Mouse (Mus musculus) neural tube, embryonic 12.5 days (tissue): ENCODE measurements around the gene Zdhhc5. TPM values are rescaled to one million over a fixed set of nuclear protein-coding genes. Genes with fewer than 3 reads are reported as not detected.

Experiments
- ATAC-seq: fragments of 200-750 bp; cut with Nextera tagmentation; 2 replicates; pipeline ENCODE4 v1.8.0; 2017; ENCODE audit warnings: low read depth, mild to moderate bottlenecking, moderate TSS enrichment, moderate library complexity; ENCODE audit not compliant: low FRiP score
- H3K27ac ChIP-seq: fragments of 300-500 bp; sonication (generic); 2 replicates; pipeline ENCODE4 v1.5.1; 2016
- H3K27me3 ChIP-seq: fragments of 300-500 bp; sonication (generic); replicated peaks from 2 replicates; pipeline ENCODE4 v1.6.1; 2016; ENCODE audit warnings: mild to moderate bottlenecking
- H3K36me3 ChIP-seq: fragments of 300-500 bp; sonication (generic); 2 replicates; pipeline ENCODE4 v1.6.1; 2016; ENCODE audit warnings: mild to moderate bottlenecking
- H3K4me1 ChIP-seq: fragments of 300-500 bp; sonication (generic); 2 replicates; pipeline ENCODE4 v1.6.1; 2016
- H3K4me2 ChIP-seq: fragments of 300-500 bp; sonication (generic); replicated peaks from 2 replicates; pipeline ENCODE4 v1.6.1; 2016; ENCODE audit warnings: mild to moderate bottlenecking
- H3K4me3 ChIP-seq: fragments of 300-500 bp; sonication (generic); 2 replicates; pipeline ENCODE4 v1.5.1; 2016
- H3K9ac ChIP-seq: fragments of 300-500 bp; sonication (generic); 2 replicates; pipeline ENCODE4 v1.6.1; 2016; ENCODE audit warnings: mild to moderate bottlenecking
- H3K9me3 ChIP-seq: fragments of 300-500 bp; sonication (generic); 2 replicates; pipeline ENCODE4 v1.6.1; 2016; ENCODE audit warnings: mild to moderate bottlenecking
- WGBS: fragments of 180-500 bp; shearing (Covaris S2); methylation state at CpG from one replicate; pipeline ENCODE4 v1.1.7; 2016; 5-methylcytosine and 5-hydroxymethylcytosine counted together
- polyA plus RNA-seq: library from polyadenylated mRNA; unstranded; fragments of >200 nt; fragmentation: Nextera tagmentation; extraction: Ambion mirVana; gene quantifications from 2 replicates; pipeline ENCODE4 v1.2.1, GENCODE M21; 2016

Gene Zdhhc5
- polyA plus RNA-seq, 1 experiment from 2014 or later = 27.1 TPM

- H3K4me2 ChIP-seq = peak overlapping the region; percentile 74
- H3K36me3 ChIP-seq = peaks cover 12% of the 10 kb centered on the region; the same call in 1 of the 2 replicates
- peak overlapping the region; percentile 94 for H3K27ac ChIP-seq
- peak overlapping the region; percentile 79 for H3K4me3 ChIP-seq
- WGBS = under 1% methylated on average over 24 of the region's 26 CpGs
- no peaks in the 10 kb centered on the region for H3K27me3 ChIP-seq
- ATAC-seq = peak; percentile 87
- peaks cover 51% of the 10 kb centered on the region for H3K4me1 ChIP-seq
- H3K9me3 ChIP-seq = no peaks in the 10 kb centered on the region
- H3K9ac ChIP-seq = peak overlapping the region; percentile 92
Observed at GRCm38 (mm10) chr2:84742451-84743283, 27.7 kb upstream of the Zdhhc5 start.

GRCm38 (mm10) chr2:84741841-84742450 is 27.0 kb upstream of the Zdhhc5 start:
- Histone ChIP-seq H3K4me3 (peak overlapping the region; percentile 79), H3K4me1 (peaks cover 58% of the 10 kb centered on the region)
- WGBS = 2% methylated on average over 5 of the region's 5 CpGs

GRCm38 (mm10) chr2:84740608-84741333 is 25.8 kb upstream of the Zdhhc5 start:
- WGBS = 80% methylated on average over 15 of the region's 15 CpGs
- no peak overlapping the region for H3K4me3 ChIP-seq
- peaks cover 12% of the 10 kb centered on the region; the same call in 1 of the 2 replicates for H3K36me3 ChIP-seq
- H3K4me2 ChIP-seq = peak overlapping the region; percentile 74
- H3K27me3 ChIP-seq = no peaks in the 10 kb centered on the region
- no peak for ATAC-seq
- no peak overlapping the region for H3K27ac ChIP-seq
- no peak overlapping the region for H3K9ac ChIP-seq
- H3K4me1 ChIP-seq = peaks cover 70% of the 10 kb centered on the region
- no peaks in the 10 kb centered on the region for H3K9me3 ChIP-seq

More at GRCm38 (mm10) chr2:84741841-84742450, 27.0 kb upstream of the Zdhhc5 start:
- ATAC-seq = no peak
- peak overlapping the region; percentile 94 for H3K27ac ChIP-seq
- no peaks in the 10 kb centered on the region for H3K9me3 ChIP-seq
- H3K9ac ChIP-seq = peak overlapping the region; percentile 92
- H3K4me2 ChIP-seq = peak overlapping the region; percentile 74
- H3K36me3 ChIP-seq = peaks cover 12% of the 10 kb centered on the region; the same call in 1 of the 2 replicates
- H3K27me3 ChIP-seq = no peaks in the 10 kb centered on the region

- ATAC-seq = no peak
- no peaks in the 10 kb centered on the region for H3K9me3 ChIP-seq
- H3K4me3 ChIP-seq = no peak overlapping the region
- H3K36me3 ChIP-seq = peaks cover 12% of the 10 kb centered on the region; the same call in 1 of the 2 replicates
- H3K9ac ChIP-seq = no peak overlapping the region
- no peak overlapping the region for H3K27ac ChIP-seq
- WGBS = 2% methylated on average over 12 of the region's 12 CpGs
- peak overlapping the region; percentile 58 for H3K4me2 ChIP-seq
- H3K27me3 ChIP-seq = no peaks in the 10 kb centered on the region
- peaks cover 75% of the 10 kb centered on the region for H3K4me1 ChIP-seq
Observed at GRCm38 (mm10) chr2:84738271-84738911, 23.4 kb upstream of the Zdhhc5 start.

- Histone ChIP-seq H3K9me3 (no peaks in the 10 kb centered on the region), H3K4me1 (peaks cover 75% of the 10 kb centered on the region), H3K27me3 (no peaks in the 10 kb centered on the region), H3K27ac (0 out of 2 replicates have a peak overlapping the region, but pooled peaks have one; percentile 43), H3K9ac (peak overlapping the region; percentile 47), H3K4me3 (no peak overlapping the region; the same call in 1 of the 2 replicates), H3K36me3 (peaks cover 12% of the 10 kb centered on the region; the same call in 1 of the 2 replicates), H3K4me2 (peak overlapping the region; percentile 58)
- WGBS = 5% methylated on average over 8 of the region's 8 CpGs
- ATAC-seq = peak; percentile 3; the same call in 1 of the 2 replicates
Observed at GRCm38 (mm10) chr2:84737451-84737925, 22.5 kb upstream of the Zdhhc5 start.

GRCm38 (mm10) chr2:84736312-84737161 is 21.6 kb upstream of the Zdhhc5 start:
- Histone ChIP-seq H3K4me2 (peak overlapping the region; percentile 58), H3K27me3 (no peaks in the 10 kb centered on the region), H3K4me1 (peaks cover 66% of the 10 kb centered on the region), H3K36me3 (peaks cover 12% of the 10 kb centered on the region; the same call in 1 of the 2 replicates), H3K9me3 (no peaks in the 10 kb centered on the region), H3K27ac (no peak overlapping the region; the same call in 1 of the 2 replicates), H3K9ac (peak overlapping the region; percentile 70), H3K4me3 (peak overlapping the region; percentile 43)
- no peak for ATAC-seq
- WGBS = 7% methylated on average over 27 of the region's 27 CpGs

- H3K27me3 ChIP-seq = no peaks in the 10 kb centered on the region
- H3K27ac ChIP-seq = no peak overlapping the region
- H3K9me3 ChIP-seq = no peaks in the 10 kb centered on the region
- H3K36me3 ChIP-seq = peaks cover 6% of the 10 kb centered on the region; the same call in 1 of the 2 replicates
- H3K9ac ChIP-seq = peak overlapping the region; percentile 70
- H3K4me3 ChIP-seq = peak overlapping the region; percentile 43
- H3K4me1 ChIP-seq = peaks cover 55% of the 10 kb centered on the region
- WGBS = 27% methylated on average over 7 of the region's 7 CpGs
- ATAC-seq = no peak
- H3K4me2 ChIP-seq = peak overlapping the region; percentile 58
Observed at GRCm38 (mm10) chr2:84735346-84735920, 20.5 kb upstream of the Zdhhc5 start.

- WGBS = 2% methylated on average over 2 of the region's 2 CpGs
- no peaks in the 10 kb centered on the region for H3K27me3 ChIP-seq
- H3K4me3 ChIP-seq = peak overlapping the region; percentile 43
- H3K9ac ChIP-seq = peak overlapping the region; percentile 70
- peak overlapping the region; percentile 58 for H3K4me2 ChIP-seq
- no peak for ATAC-seq
- H3K27ac ChIP-seq = no peak overlapping the region
- no peaks in the 10 kb centered on the region for H3K9me3 ChIP-seq
- H3K36me3 ChIP-seq = peaks cover under 1% of the 10 kb centered on the region; the same call in 1 of the 2 replicates
- H3K4me1 ChIP-seq = peaks cover 50% of the 10 kb centered on the region
Observed at GRCm38 (mm10) chr2:84734919-84735318, 19.9 kb upstream of the Zdhhc5 start.

GRCm38 (mm10) chr2:84734351-84734864 is 19.4 kb upstream of the Zdhhc5 start:
- Histone ChIP-seq H3K9ac (peak overlapping the region; percentile 70), H3K4me3 (peak overlapping the region; percentile 43), H3K27ac (peak overlapping the region; percentile 28), H3K9me3 (no peaks in the 10 kb centered on the region), H3K4me1 (peaks cover 47% of the 10 kb centered on the region), H3K36me3 (no peaks in the 10 kb centered on the region), H3K4me2 (peak overlapping the region; percentile 58), H3K27me3 (no peaks in the 10 kb centered on the region)
- peak; percentile 57 for ATAC-seq
- under 1% methylated on average over 11 of the region's 11 CpGs for WGBS

- H3K4me3 ChIP-seq = peak within 1 kb of the TSS; percentile 43
- H3K4me1 ChIP-seq = peaks cover 40% of the 10 kb centered on the region
- ATAC-seq = peak; percentile 66
- no peaks in the 10 kb centered on the region for H3K36me3 ChIP-seq
- H3K27me3 ChIP-seq = no peaks in the 10 kb centered on the region
- peak within 1 kb of the TSS; percentile 28 for H3K27ac ChIP-seq
- peak within 1 kb of the TSS; percentile 58 for H3K4me2 ChIP-seq
- H3K9me3 ChIP-seq = no peaks in the 10 kb centered on the region
- H3K9ac ChIP-seq = peak within 1 kb of the TSS; percentile 70
- WGBS = 3% methylated on average over 8 of the region's 8 CpGs
Observed at GRCm38 (mm10) chr2:84733579-84734300, 18.8 kb upstream of the Zdhhc5 start, which contains the start of gene Ypel4. Ypel4 (plus strand) TSS chr2:84734058.
